Mouse (Mus musculus): ENCODE data around the gene Cacna1d. TPM values are rescaled to one million over a fixed set of nuclear protein-coding genes. Genes with fewer than 3 reads are reported as not detected.

Gene Cacna1d
- polyA plus RNA-seq, 1 experiment from 2014 or later, result 1.4 TPM

GRCm38 (mm10) chr14:30177850-30178249 is 313.4 kb downstream of the Cacna1d start:
- Histone ChIP-seq H3K27me3 (ENCODE audit: control insufficient read depth, insufficient read depth, low read length) (no peaks in the 10 kb centered on the region), H3K9ac (ENCODE audit: low read length) (no peak overlapping the region), H3K27ac (ENCODE audit: low read depth, low read length) (no peak overlapping the region), H3K4me3 (ENCODE audit: low read depth, low read length) (no peak overlapping the region), H3K4me1 (ENCODE audit: control insufficient read depth, insufficient read depth, low read length) (no peaks in the 10 kb centered on the region), H3K4me2 (ENCODE audit: low read depth) (no peak overlapping the region), H3K9me3 (ENCODE audit: control insufficient read depth, low read length) (no peaks in the 10 kb centered on the region), H3K36me3 (ENCODE audit: control insufficient read depth, insufficient read depth, low read length) (no peaks in the 10 kb centered on the region)
- WGBS, result 51% methylated on average over 5 of the region's 5 CpGs
- no peak for DNase-seq (ENCODE audit: low spot score)
- no peak for ATAC-seq (ENCODE audit: insufficient read depth, low FRiP score, low TSS enrichment)

DNA sequence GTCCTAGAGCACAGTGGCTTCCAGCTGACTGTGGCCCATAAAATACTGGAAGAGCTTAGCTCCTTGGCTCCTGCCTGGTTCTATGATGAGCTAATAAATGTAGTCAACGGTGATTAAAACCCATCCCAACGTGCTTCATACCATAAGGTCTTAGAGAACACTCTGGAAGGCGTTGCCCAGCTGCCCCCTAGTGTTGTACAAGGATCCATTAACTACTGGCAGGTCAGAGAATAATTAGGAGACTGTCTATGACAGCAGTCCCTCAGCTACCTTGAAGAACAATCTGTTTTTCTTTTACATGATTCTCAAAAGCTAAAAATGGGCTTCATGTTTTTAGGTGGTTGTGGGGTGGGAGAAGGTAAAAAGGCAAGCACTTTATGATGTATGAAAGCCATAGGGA is 315.9 kb downstream of the Cacna1d start:
- Histone ChIP-seq H3K36me3 (ENCODE audit: control insufficient read depth, insufficient read depth, low read length) (no peaks in the 10 kb centered on the region), H3K9ac (ENCODE audit: low read length) (no peak overlapping the region), H3K4me1 (ENCODE audit: control insufficient read depth, insufficient read depth, low read length) (no peaks in the 10 kb centered on the region), H3K9me3 (ENCODE audit: control insufficient read depth, low read length) (no peaks in the 10 kb centered on the region), H3K4me2 (ENCODE audit: low read depth) (no peak overlapping the region), H3K27me3 (ENCODE audit: control insufficient read depth, insufficient read depth, low read length) (no peaks in the 10 kb centered on the region), H3K27ac (ENCODE audit: low read depth, low read length) (no peak overlapping the region), H3K4me3 (ENCODE audit: low read depth, low read length) (no peak overlapping the region)
- ATAC-seq (ENCODE audit: insufficient read depth, low FRiP score, low TSS enrichment) (no peak), DNase-seq (ENCODE audit: low spot score) (no peak)
- 66% methylated on average over 3 of the region's 3 CpGs for WGBS

DNA sequence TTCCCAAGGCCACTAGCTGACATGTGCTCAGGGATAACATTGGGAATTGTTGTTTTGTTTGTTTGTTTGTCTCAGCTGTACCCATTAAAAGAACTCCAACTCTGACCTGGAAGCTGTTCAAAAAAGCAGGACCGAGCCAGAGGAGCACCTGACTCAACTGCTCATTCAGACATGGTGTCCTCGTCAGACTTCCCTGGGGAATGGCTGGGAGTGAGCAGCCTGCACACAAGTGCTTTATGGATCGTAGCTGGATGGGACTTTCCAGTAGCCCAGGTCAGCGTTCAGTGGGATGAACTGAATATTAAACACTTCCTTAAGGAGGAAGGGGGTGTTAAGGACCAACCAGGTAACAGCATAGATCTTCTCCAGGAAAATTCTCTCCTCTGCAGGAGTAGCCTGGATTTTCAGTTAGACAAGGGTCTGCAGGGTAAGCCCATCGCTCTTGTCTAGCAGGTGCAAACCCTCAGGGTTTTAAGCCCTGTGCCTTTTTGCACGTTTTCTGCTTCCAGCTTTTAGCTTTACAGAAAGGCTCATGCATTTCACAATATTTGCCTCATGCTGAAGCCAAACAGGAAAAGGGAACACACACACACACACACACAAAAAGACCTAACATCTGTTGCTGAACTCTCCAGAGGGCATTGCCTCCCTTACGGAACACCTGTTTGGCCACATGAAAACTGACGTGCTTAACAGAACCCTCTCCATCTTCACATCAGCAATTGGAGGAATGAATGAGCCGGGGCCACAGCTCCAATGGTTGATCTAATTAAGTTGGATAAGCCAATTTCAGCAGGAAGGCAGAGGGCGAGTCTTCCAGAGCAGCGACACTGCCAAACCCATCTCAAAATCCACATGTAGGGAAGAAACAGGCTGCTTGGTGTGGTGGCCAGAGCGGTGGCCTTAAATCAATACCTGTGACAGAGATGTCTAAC is 318.2 kb downstream of the Cacna1d start:
- no peaks in the 10 kb centered on the region for H3K9me3 ChIP-seq (ENCODE audit: control insufficient read depth, low read length)
- no peaks in the 10 kb centered on the region for H3K27me3 ChIP-seq (ENCODE audit: control insufficient read depth, insufficient read depth, low read length)
- no peak overlapping the region for H3K27ac ChIP-seq (ENCODE audit: low read depth, low read length)
- H3K4me3 ChIP-seq (ENCODE audit: low read depth, low read length), result no peak overlapping the region
- H3K36me3 ChIP-seq (ENCODE audit: control insufficient read depth, insufficient read depth, low read length), result no peaks in the 10 kb centered on the region
- no peak overlapping the region for H3K4me2 ChIP-seq (ENCODE audit: low read depth)
- no peaks in the 10 kb centered on the region for H3K4me1 ChIP-seq (ENCODE audit: control insufficient read depth, insufficient read depth, low read length)
- DNase-seq (ENCODE audit: low spot score) (no peak), ATAC-seq (ENCODE audit: insufficient read depth, low FRiP score, low TSS enrichment) (no peak)
- 79% methylated on average over 12 of the region's 12 CpGs for WGBS
- H3K9ac ChIP-seq (ENCODE audit: low read length), result no peak overlapping the region

DNA sequence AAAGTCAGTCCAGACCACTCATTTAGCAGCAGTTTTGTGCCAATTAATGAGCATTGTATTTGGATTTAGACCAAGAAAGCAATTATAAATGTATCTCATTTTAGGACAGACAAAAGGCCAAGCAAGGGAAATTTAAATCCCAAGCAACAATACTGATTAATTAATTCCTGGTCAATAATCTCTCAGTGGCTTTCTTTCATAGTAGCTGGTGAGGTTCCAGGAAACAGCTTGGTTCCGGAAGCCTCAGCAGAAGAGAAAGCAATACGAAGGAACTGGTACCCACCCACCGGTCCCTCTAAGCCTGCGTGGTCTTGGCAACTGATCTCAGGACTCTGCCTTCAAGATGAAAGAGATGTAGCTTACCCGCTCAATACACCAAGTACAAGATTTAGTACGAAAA is 319.7 kb downstream of the Cacna1d start:
- Histone ChIP-seq H3K4me3 (ENCODE audit: low read depth, low read length) (no peak overlapping the region), H3K9ac (ENCODE audit: low read length) (no peak overlapping the region), H3K9me3 (ENCODE audit: control insufficient read depth, low read length) (no peaks in the 10 kb centered on the region), H3K27ac (ENCODE audit: low read depth, low read length) (no peak overlapping the region), H3K36me3 (ENCODE audit: control insufficient read depth, insufficient read depth, low read length) (no peaks in the 10 kb centered on the region), H3K27me3 (ENCODE audit: control insufficient read depth, insufficient read depth, low read length) (no peaks in the 10 kb centered on the region), H3K4me1 (ENCODE audit: control insufficient read depth, insufficient read depth, low read length) (no peaks in the 10 kb centered on the region), H3K4me2 (ENCODE audit: low read depth) (no peak overlapping the region)
- WGBS, result 89% methylated on average over 6 of the region's 6 CpGs
- no peak for DNase-seq (ENCODE audit: low spot score)
- no peak for ATAC-seq (ENCODE audit: insufficient read depth, low FRiP score, low TSS enrichment)

- Histone ChIP-seq H3K27ac (ENCODE audit: low read depth, low read length) (no peak overlapping the region), H3K4me1 (ENCODE audit: control insufficient read depth, insufficient read depth, low read length) (no peaks in the 10 kb centered on the region), H3K9me3 (ENCODE audit: control insufficient read depth, low read length) (no peaks in the 10 kb centered on the region), H3K27me3 (ENCODE audit: control insufficient read depth, insufficient read depth, low read length) (no peaks in the 10 kb centered on the region), H3K4me2 (ENCODE audit: low read depth) (no peak overlapping the region), H3K36me3 (ENCODE audit: control insufficient read depth, insufficient read depth, low read length) (no peaks in the 10 kb centered on the region), H3K4me3 (ENCODE audit: low read depth, low read length) (no peak overlapping the region), H3K9ac (ENCODE audit: low read length) (no peak overlapping the region)
- DNase-seq (ENCODE audit: low spot score) (no peak), ATAC-seq (ENCODE audit: insufficient read depth, low FRiP score, low TSS enrichment) (no peak)
- 73% methylated on average over 6 of the region's 6 CpGs for whole genome bisulfite sequencing
These were observed 320.2 kb downstream of the Cacna1d start for GRCm38 (mm10) chr14:30171008-30171407.

DNA sequence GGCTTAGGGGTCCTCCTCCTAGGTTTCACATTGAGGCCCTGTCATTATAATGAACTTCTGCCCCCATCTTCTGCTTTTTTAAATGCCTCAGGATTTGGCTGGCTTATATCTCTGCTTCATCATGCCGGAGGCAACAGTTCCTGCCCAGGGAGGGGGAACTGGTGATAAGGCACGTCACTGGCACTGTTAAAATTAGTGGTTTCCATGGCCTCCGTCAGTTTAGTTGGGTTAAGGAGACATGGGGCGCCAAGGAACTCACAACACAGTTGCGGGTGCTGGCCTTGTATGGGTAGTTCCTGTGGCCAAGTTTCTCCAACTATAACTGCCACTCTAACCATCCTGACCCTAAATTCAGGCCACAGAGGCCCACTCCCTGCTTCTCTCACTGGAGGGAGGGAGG is 321.8 kb downstream of the Cacna1d start:
- no peak overlapping the region for H3K4me2 ChIP-seq (ENCODE audit: low read depth)
- ATAC-seq (ENCODE audit: insufficient read depth, low FRiP score, low TSS enrichment), result no peak

DNA sequence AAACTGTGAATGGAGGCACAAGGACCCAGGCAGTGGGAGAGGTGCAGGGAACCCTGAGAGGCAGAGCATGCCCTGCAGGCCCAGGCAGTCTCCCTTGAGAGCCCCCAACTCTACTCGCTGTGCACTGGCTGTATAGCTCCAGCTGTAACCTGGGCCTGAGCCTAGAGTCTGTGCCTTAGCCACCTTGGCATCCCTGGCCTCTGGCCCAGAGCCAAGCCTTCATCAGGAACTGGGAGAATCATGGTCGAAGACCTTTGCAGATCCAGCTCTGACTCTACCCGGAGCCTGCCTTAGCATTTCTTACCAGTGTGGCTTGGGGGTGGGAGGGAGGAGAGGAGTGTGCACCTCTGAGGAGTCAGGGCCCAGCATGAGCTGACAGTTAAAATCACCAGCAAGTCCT is 322.4 kb downstream of the Cacna1d start:
- 81% methylated on average over 3 of the region's 3 CpGs for WGBS
- ATAC-seq (ENCODE audit: insufficient read depth, low FRiP score, low TSS enrichment) (no peak), DNase-seq (ENCODE audit: low spot score) (no peak)
- no peak overlapping the region for H3K4me3 ChIP-seq (ENCODE audit: low read depth, low read length)
- no peaks in the 10 kb centered on the region for H3K4me1 ChIP-seq (ENCODE audit: control insufficient read depth, insufficient read depth, low read length)
- no peak overlapping the region for H3K27ac ChIP-seq (ENCODE audit: low read depth, low read length)
- no peaks in the 10 kb centered on the region for H3K36me3 ChIP-seq (ENCODE audit: control insufficient read depth, insufficient read depth, low read length)
- H3K4me2 ChIP-seq (ENCODE audit: low read depth), result no peak overlapping the region
- no peaks in the 10 kb centered on the region for H3K9me3 ChIP-seq (ENCODE audit: control insufficient read depth, low read length)
- H3K27me3 ChIP-seq (ENCODE audit: control insufficient read depth, insufficient read depth, low read length), result no peaks in the 10 kb centered on the region
- H3K9ac ChIP-seq (ENCODE audit: low read length), result no peak overlapping the region

More for the DNA sequence above, 321.8 kb downstream of the Cacna1d start:
- H3K27me3 ChIP-seq (ENCODE audit: control insufficient read depth, insufficient read depth, low read length), result no peaks in the 10 kb centered on the region
- H3K9me3 ChIP-seq (ENCODE audit: control insufficient read depth, low read length), result no peaks in the 10 kb centered on the region
- H3K36me3 ChIP-seq (ENCODE audit: control insufficient read depth, insufficient read depth, low read length), result no peaks in the 10 kb centered on the region
- no peak for DNase-seq (ENCODE audit: low spot score)
- no peak overlapping the region for H3K9ac ChIP-seq (ENCODE audit: low read length)
- no peak overlapping the region for H3K27ac ChIP-seq (ENCODE audit: low read depth, low read length)
- H3K4me3 ChIP-seq (ENCODE audit: low read depth, low read length), result no peak overlapping the region
- no peaks in the 10 kb centered on the region for H3K4me1 ChIP-seq (ENCODE audit: control insufficient read depth, insufficient read depth, low read length)
- 94% methylated on average over 5 of the region's 5 CpGs for WGBS

DNA sequence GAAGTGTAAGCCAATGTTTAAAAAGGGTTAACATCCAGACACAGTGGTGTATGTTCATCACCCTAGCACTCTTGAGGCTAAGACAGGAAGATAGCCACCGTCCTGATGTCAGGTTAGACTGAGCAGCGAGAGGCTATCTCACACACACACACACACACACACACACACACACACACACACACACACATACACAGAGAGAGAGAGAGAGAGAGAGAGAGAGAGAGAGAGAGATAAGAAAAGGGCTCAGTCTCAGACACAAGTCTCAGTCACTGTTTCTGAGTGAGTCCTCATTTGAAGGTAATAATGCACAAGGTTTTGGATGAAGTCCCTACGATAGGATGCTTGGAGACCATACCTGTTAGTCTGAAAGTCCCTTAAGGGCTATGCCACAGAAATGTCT is 322.9 kb downstream of the Cacna1d start:
- Histone ChIP-seq H3K4me1 (ENCODE audit: control insufficient read depth, insufficient read depth, low read length) (no peaks in the 10 kb centered on the region), H3K36me3 (ENCODE audit: control insufficient read depth, insufficient read depth, low read length) (no peaks in the 10 kb centered on the region), H3K4me3 (ENCODE audit: low read depth, low read length) (no peak overlapping the region), H3K4me2 (ENCODE audit: low read depth) (no peak overlapping the region), H3K9ac (ENCODE audit: low read length) (no peak overlapping the region), H3K9me3 (ENCODE audit: control insufficient read depth, low read length) (no peaks in the 10 kb centered on the region), H3K27me3 (ENCODE audit: control insufficient read depth, insufficient read depth, low read length) (no peaks in the 10 kb centered on the region), H3K27ac (ENCODE audit: low read depth, low read length) (no peak overlapping the region)
- ATAC-seq (ENCODE audit: insufficient read depth, low FRiP score, low TSS enrichment) (no peak), DNase-seq (ENCODE audit: low spot score) (no peak)
- WGBS, result 80% methylated on average over 3 of the region's 3 CpGs

- WGBS, result 93% methylated on average over 7 of the region's 7 CpGs
- H3K36me3 ChIP-seq (ENCODE audit: control insufficient read depth, insufficient read depth, low read length), result no peaks in the 10 kb centered on the region
- H3K4me2 ChIP-seq (ENCODE audit: low read depth), result no peak overlapping the region
- no peak overlapping the region for H3K27ac ChIP-seq (ENCODE audit: low read depth, low read length)
- no peaks in the 10 kb centered on the region for H3K27me3 ChIP-seq (ENCODE audit: control insufficient read depth, insufficient read depth, low read length)
- H3K9me3 ChIP-seq (ENCODE audit: control insufficient read depth, low read length), result no peaks in the 10 kb centered on the region
- DNase-seq (ENCODE audit: low spot score), result no peak
- no peaks in the 10 kb centered on the region for H3K4me1 ChIP-seq (ENCODE audit: control insufficient read depth, insufficient read depth, low read length)
- no peak overlapping the region for H3K9ac ChIP-seq (ENCODE audit: low read length)
- no peak for ATAC-seq (ENCODE audit: insufficient read depth, low FRiP score, low TSS enrichment)
- no peak overlapping the region for H3K4me3 ChIP-seq (ENCODE audit: low read depth, low read length)
These were observed 323.6 kb downstream of the Cacna1d start for GRCm38 (mm10) chr14:30167606-30168005.

Measured in neural tube, embryonic 11.5 days (tissue).